In the genomic region with DNA sequence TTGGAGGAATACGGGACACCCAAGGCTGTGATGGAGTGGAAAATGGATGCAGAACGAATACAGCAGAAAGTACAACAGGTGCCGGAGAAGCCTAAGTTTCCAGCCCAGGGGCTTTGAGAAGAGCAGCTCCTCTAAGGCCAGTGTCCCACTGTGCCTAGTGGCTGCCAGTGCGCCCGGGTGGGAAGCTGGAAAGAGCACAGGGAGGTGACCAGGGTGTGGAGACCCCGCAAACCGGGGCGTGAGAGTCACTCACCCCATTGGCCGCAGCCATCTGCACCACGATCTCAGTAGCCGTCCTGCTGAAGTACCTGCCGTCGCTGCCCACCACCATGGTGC, we compare ENCODE assay signal across 10 mouse cellular contexts. TPM values are rescaled to one million over a fixed set of nuclear protein-coding genes. Genes with fewer than 3 reads are reported as not detected.
A peak's percentile ranks its signal among the peaks of the same experiment; 100 is the strongest.
DNase-seq lines count a peak whose midpoint lies in the region; ATAC-seq and TF ChIP-seq lines count a peak whose summit lies in the region.
"Had no signal": no experiment of that assay in that cellular context is flagged by ENCODE, and none has a peak within 500 bp of the region (broad histone marks: within the 10 kb centered on the region; RNA-seq: fewer than 3 reads in every experiment).

No protein-coding gene starts in this region.

- TF ChIP-seq POLR2A in spleen, adult 2 months (IDR thresholded peaks at IDR 0.05; ENCODE audit: low read depth, low read length): no peak

- H3K4me2 ChIP-seq in liver, embryonic 12.5 days: peak overlapping the region; percentile 57
- peak overlapping the region; percentile 57 for H3K4me2 ChIP-seq in stomach, postnatal 0 days (replicated peaks; ENCODE audit: low read depth)

- H3K36me3 ChIP-seq in spleen, adult 2 months (ENCODE audit: control insufficient read depth, insufficient read depth, low read length): no peaks in the 10 kb centered on the region
- no peaks in the 10 kb centered on the region for H3K36me3 ChIP-seq in liver, embryonic 12.5 days
- H3K36me3 ChIP-seq in stomach, postnatal 0 days (ENCODE audit: control insufficient read depth, insufficient read depth, low read length): no peaks in the 10 kb centered on the region

- peak overlapping the region; percentile 82 for H3K4me3 ChIP-seq in gastrocnemius, adult 2 months
- H3K4me3 ChIP-seq in spleen, adult 2 months (ENCODE audit: extremely low read depth, insufficient read depth, insufficient read length): 0 out of 2 replicates have a peak overlapping the region, but pooled peaks have one; percentile 8
- peak overlapping the region; percentile 43 for H3K4me3 ChIP-seq in liver, embryonic 12.5 days
- peak overlapping the region; percentile 65 for H3K4me3 ChIP-seq in stomach, postnatal 0 days (ENCODE audit: low read depth, low read length)

- intact Hi-C loops in gastrocnemius, adult 2 months (cut with DNase I): no loop called here

- TF ChIP-seq CTCF in gastrocnemius, adult 2 months (IDR thresholded peaks at IDR 0.05): no peak
- no peak for TF ChIP-seq CTCF in spleen, adult 2 months (IDR thresholded peaks at IDR 0.05; ENCODE audit: extremely low read depth, insufficient read depth, insufficient read length, insufficient replicate concordance)
- TF ChIP-seq CTCF in stomach, postnatal 0 days (IDR thresholded peaks at IDR 0.05; ENCODE audit: low read depth): no peak

- TF ChIP-seq EP300 in stomach, postnatal 0 days (optimal IDR thresholded peaks at IDR 0.05): no peak

- H3K9me3 ChIP-seq in liver, embryonic 12.5 days (replicated peaks): no peaks in the 10 kb centered on the region
- no peaks in the 10 kb centered on the region for H3K9me3 ChIP-seq in stomach, postnatal 0 days (ENCODE audit: control insufficient read depth, low read length)

- 43% methylated on average over 13 of the region's 13 CpGs for WGBS in spleen, adult 2 months
- WGBS in liver, embryonic 12.5 days (ENCODE audit: insufficient replicate concordance): 18% methylated on average over 13 of the region's 13 CpGs
- WGBS in stomach, postnatal 0 days: 20% methylated on average over 13 of the region's 13 CpGs

- no peak for ATAC-seq in liver, embryonic 12.5 days
- no peak for ATAC-seq in stomach, postnatal 0 days (ENCODE audit: low FRiP score, low TSS enrichment)

- no peak for DNase-seq in gastrocnemius, adult 2 months
- DNase-seq in gastrocnemius, postnatal 4 days (ENCODE audit: low spot score in 2 of 2): no peak
- no peak for DNase-seq in spleen, adult 2 months (ENCODE audit: low read depth in 1 of 2, low spot score in 2 of 2)
- no peak for DNase-seq in spleen, postnatal 36 days (ENCODE audit: low spot score in 2 of 2)
- no peak for DNase-seq in stomach, postnatal 0 days (ENCODE audit: low spot score)
- no peak for DNase-seq in layer of hippocampus, adult 8-10 months (ENCODE audit: low spot score in 2 of 2)
- DNase-seq in ovary, postnatal 10 days (ENCODE audit: low spot score): no peak

- H3K27ac ChIP-seq in gastrocnemius, adult 2 months: peak overlapping the region; percentile 86
- H3K27ac ChIP-seq in spleen, adult 2 months (ENCODE audit: insufficient read depth, low read length): no peak overlapping the region
- H3K27ac ChIP-seq in liver, embryonic 12.5 days: no peak overlapping the region
- H3K27ac ChIP-seq in stomach, postnatal 0 days (replicated peaks): peak overlapping the region; percentile 89

- H3K9ac ChIP-seq in liver, embryonic 12.5 days: 0 out of 2 replicates have a peak overlapping the region, but pooled peaks have one; percentile 31
- H3K9ac ChIP-seq in stomach, postnatal 0 days (ENCODE audit: low read length): peak overlapping the region; percentile 75

- H3K27me3 ChIP-seq in spleen, adult 2 months (ENCODE audit: control insufficient read depth, insufficient read depth, low read length): peaks cover 11% of the 10 kb centered on the region
- H3K27me3 ChIP-seq in liver, embryonic 12.5 days (replicated peaks): peaks cover 41% of the 10 kb centered on the region
- H3K27me3 ChIP-seq in stomach, postnatal 0 days (ENCODE audit: control insufficient read depth, insufficient read depth, low read length): no peaks in the 10 kb centered on the region

- 0 out of 2 replicates have a peak, but pooled peaks cover 2% of the 10 kb centered on the region for H3K4me1 ChIP-seq in spleen, adult 2 months (ENCODE audit: control insufficient read depth, insufficient read depth, insufficient read length)
- H3K4me1 ChIP-seq in liver, embryonic 12.5 days: 0 out of 2 replicates have a peak, but pooled peaks cover 3% of the 10 kb centered on the region
- no peaks in the 10 kb centered on the region for H3K4me1 ChIP-seq in stomach, postnatal 0 days (replicated peaks; ENCODE audit: control insufficient read depth, insufficient read depth)

RNA-seq across cellular contexts. Expression of a gene that starts 0.4 kb away (rescaled TPM):
- total RNA-seq in gastrocnemius, adult 2 months (2021): 10 to 100 TPM; 10.7 to 15.1 TPM
- 10 to 100 TPM; 59.6 to 63.6 TPM for total RNA-seq in gastrocnemius, postnatal 4 days (2021)
- 0.44 and 0.62 TPM in 2 replicates for polyA plus RNA-seq in spleen, adult 2 months (2012; rRNA removed)
- polyA plus RNA-seq in liver, embryonic 12.5 days (2016; fragmentation: Nextera tagmentation; extraction: Ambion mirVana): 0.39 and 0.62 TPM in 2 replicates
- 5.5 and 6.3 TPM in 2 replicates for polyA plus RNA-seq in stomach, postnatal 0 days (2015; fragmentation: Nextera tagmentation; extraction: Ambion mirVana)
- total RNA-seq in layer of hippocampus, adult 8-10 months (2022): 1 to 10 TPM; 4.2 to 6.2 (median 5.7) TPM

RNA-seq across cellular contexts. Expression of a gene that starts 14.2 kb away (rescaled TPM):
- total RNA-seq in gastrocnemius, adult 2 months (2021): 100 to 1,000 TPM; 453 to 633 TPM
- 100 to 1,000 TPM; 262 to 272 TPM for total RNA-seq in gastrocnemius, postnatal 4 days (2021)
- polyA plus RNA-seq in spleen, adult 2 months (2012; rRNA removed): 1.1 and 1.2 TPM in 2 replicates
- 210 and 231 TPM in 2 replicates for polyA plus RNA-seq in liver, embryonic 12.5 days (2016; fragmentation: Nextera tagmentation; extraction: Ambion mirVana)
- 306 and 325 TPM in 2 replicates for polyA plus RNA-seq in stomach, postnatal 0 days (2015; fragmentation: Nextera tagmentation; extraction: Ambion mirVana)
- total RNA-seq in layer of hippocampus, adult 8-10 months (2022): 100 to 1,000 TPM; 158 to 199 (median 174) TPM

RNA-seq across cellular contexts. Expression of a gene that starts 39.8 kb away (rescaled TPM):
- total RNA-seq in gastrocnemius, adult 2 months (2021): not detected
- not detected for total RNA-seq in gastrocnemius, postnatal 4 days (2021)
- polyA plus RNA-seq in spleen, adult 2 months (2012; rRNA removed): 0.13 and 0.20 TPM in 2 replicates
- polyA plus RNA-seq in liver, embryonic 12.5 days (2016; fragmentation: Nextera tagmentation; extraction: Ambion mirVana): not detected in 2 replicates
- 0.08 TPM in 1 of 2 replicates, not detected in the other for polyA plus RNA-seq in stomach, postnatal 0 days (2015; fragmentation: Nextera tagmentation; extraction: Ambion mirVana)
- total RNA-seq in layer of hippocampus, adult 8-10 months (2022): not detected
- total RNA-seq: adrenal gland, adult 18-20 months; gastrocnemius, adult 8-10 months had no signal

Comparison
In these comparisons a context has a peak if more than half of its experiments do, and no peak if none do; other contexts are left out.
1. H3K27ac ChIP-seq: peak in gastrocnemius, adult 2 months (single experiment) and stomach, postnatal 0 days (single experiment); none in spleen, adult 2 months (single experiment) and liver, embryonic 12.5 days (single experiment).
2. H3K4me3 ChIP-seq: peak in every context shown above with its lines; median percentile 82 in gastrocnemius, adult 2 months; 65 in stomach, postnatal 0 days; 43 in liver, embryonic 12.5 days; 8 in spleen, adult 2 months.